Mouse (Mus musculus): Measurements from ENCODE around the gene C130060K24Rik.

The C130060K24Rik gene

GRCm38 (mm10) chr6:65380918-65381772 lies at the start of gene C130060K24Rik:
Gene C130060K24Rik (plus strand): TSS chr6:65381105.
- no peak for DNase-seq (ENCODE audit: low read depth, low spot score)

GRCm38 (mm10) chr6:65334246-65334645 lies 46.7 kb upstream of the C130060K24Rik start:
- no peak for DNase-seq (ENCODE audit: low read depth, low spot score)

DNA sequence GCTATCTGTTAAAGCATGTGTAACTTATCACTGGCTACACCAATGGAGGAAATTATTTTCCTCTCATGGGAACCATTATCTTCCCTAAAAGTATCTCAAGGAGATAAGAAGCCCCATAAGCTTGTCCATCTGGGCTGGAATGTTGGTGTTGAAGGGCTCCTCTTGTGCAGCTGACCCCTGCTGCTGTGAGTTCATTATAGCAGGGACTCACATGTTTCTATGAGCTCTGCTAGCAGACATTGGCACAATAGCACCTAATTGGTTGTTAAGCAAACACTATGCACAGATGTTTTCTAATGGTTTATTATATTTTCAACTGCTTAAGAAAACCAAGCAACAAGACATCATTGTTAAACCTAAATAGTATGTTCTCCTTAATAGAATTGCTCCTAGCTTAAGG lies 41.5 kb upstream of the C130060K24Rik start:
- no peak for DNase-seq (ENCODE audit: low read depth, low spot score)

GRCm38 (mm10) chr6:65341360-65341759 lies 39.5 kb upstream of the C130060K24Rik start:
- DNase-seq (ENCODE audit: low read depth, low spot score), result no peak

DNA sequence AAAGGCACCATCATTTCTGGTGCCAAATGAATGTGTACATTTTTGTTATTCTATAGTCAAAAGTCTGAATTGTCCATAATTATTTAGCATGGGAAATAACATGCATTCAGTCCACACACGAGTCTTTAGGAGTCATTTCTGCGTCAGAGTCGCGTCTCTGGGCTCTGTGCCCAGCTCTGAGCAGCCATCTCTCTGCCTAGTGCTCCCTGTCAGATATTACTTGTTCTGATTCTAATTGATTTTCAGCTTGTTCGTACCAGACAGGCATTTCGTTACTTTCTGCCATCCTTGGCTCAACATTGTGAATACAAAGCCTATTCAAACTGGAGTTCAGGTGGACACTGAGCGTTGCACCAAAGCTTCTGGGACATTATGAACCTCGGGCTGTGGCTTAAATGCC lies 33.2 kb upstream of the C130060K24Rik start:
- DNase-seq (ENCODE audit: low read depth, low spot score), result no peak

- DNase-seq (ENCODE audit: low read depth, low spot score), result no peak
Observed at GRCm38 (mm10) chr6:65348255-65348654, 32.6 kb upstream of the C130060K24Rik start.

DNA sequence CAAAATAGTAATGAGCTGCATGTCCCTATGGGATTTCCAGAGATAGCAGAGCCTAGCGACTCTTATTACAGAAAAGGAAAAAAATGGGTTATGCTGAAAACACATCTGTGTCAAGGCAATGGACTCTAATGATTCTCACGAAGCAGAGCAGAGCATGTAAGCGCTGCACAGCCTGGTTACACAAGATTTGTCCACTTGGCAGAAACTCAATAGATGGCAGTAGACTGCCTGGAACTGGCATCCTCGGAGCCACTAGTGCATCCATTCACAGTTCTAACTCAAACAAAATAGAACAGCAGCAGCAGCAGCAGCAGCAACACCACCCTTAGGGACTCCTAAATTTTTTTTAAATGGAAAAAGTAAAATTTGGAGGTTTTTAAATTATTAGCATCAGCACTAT lies 29.3 kb upstream of the C130060K24Rik start:
- DNase-seq (ENCODE audit: low read depth, low spot score), result no peak

- DNase-seq (ENCODE audit: low read depth, low spot score), result no peak
Observed at GRCm38 (mm10) chr6:65375918-65376317, 5.0 kb upstream of the C130060K24Rik start.

DNA sequence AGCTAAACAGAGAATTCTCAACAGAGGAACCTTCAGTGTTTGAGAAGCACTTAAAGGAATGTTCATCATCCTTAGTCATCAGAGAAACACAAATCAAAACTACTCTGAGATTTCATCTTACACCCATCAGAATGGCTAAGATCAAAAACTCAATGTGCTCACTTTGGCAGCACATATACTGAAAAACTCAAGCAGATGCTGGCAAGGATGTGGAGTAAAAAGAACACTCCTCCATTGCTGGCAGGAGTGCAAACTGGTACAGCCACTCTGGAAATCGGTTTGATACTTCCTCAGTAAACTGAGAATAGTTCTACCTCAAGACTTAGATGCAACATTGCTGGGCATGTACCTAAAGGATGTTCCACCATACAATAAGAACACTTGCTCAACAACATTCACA lies 41.0 kb downstream of the C130060K24Rik start:
- no peak for DNase-seq (ENCODE audit: low read depth, low spot score)

GRCm38 (mm10) chr6:65427065-65427464 lies 46.2 kb downstream of the C130060K24Rik start:
- DNase-seq (ENCODE audit: low read depth, low spot score), result peak; percentile 8

GRCm38 (mm10) chr6:65433159-65433558 lies 52.3 kb downstream of the C130060K24Rik start:
- no peak for DNase-seq (ENCODE audit: low read depth, low spot score)

DNA sequence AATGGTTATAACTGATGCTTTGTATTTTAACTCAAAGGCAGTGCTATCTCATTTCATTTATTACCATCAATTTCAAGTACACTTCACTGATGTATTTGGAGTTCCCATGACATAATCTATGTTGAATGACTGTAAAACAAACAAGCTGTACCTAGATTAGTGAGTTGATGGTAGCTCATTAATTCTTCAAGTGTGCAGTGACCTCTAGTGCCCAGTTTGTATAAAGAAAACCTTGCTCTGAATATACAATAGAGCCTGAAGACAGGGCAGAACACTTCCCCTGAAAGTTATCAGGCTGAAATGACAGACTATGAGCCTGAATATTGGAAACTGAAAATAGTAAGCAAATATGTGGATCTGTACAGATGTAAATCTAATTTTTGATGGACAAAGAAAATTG lies 72.6 kb downstream of the C130060K24Rik start:
- peak; percentile 20 for DNase-seq (ENCODE audit: low read depth, low spot score)

GRCm38 (mm10) chr6:65465294-65465693 lies 84.4 kb downstream of the C130060K24Rik start:
- no peak for DNase-seq (ENCODE audit: low read depth, low spot score)

DNA sequence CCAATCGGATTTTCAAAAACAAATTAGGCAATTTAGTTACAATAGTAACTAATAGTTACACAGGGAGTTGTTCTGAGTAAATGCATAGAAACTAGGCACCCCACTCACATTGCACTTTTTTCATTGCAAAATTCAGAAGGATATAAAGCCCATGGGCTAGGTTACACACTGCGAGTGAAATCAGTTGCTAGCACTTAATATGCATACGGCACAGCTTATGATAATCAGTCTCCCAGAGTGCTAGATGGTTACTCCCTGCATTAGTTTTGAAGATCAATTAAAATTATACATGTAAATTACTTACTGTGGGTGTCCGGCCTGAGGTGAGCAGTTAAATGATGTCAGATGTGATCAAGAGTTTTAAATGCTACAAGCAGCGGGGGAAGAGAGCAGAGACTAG lies 89.4 kb downstream of the C130060K24Rik start:
- no peak for DNase-seq (ENCODE audit: low read depth, low spot score)

GRCm38 (mm10) chr6:65472455-65472854 lies 91.5 kb downstream of the C130060K24Rik start:
- no peak for DNase-seq (ENCODE audit: low read depth, low spot score)

DNA sequence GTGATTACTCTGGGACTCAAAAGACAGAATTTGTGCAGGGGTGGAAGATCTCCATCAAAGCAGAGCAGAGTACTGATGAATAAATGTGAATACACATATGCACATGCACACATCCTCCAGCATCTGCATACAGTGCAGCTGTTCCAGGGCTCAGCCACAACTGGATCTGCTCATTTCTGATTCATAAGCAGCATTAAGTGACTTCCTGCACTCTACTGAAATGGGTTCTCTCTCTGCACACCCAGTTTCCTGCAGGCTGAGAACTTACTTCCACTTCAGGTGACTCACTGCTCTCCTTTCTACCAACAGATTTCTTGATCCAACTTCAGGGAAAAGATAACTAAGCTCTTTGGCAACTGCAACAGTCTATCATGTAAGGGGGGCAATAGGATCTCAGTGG lies 117.9 kb downstream of the C130060K24Rik start:
- DNase-seq (ENCODE audit: low read depth, low spot score), result no peak
